Mouse (Mus musculus): ENCODE data around the gene Ifngr2. TPM values are rescaled to one million over a fixed set of nuclear protein-coding genes. Genes with fewer than 3 reads are reported as not detected.
"Not testable (repeated sequence)": the region's sequence is repeated elsewhere in the genome, so short reads cannot be mapped to it uniquely, and the experiment has no call there.

The Ifngr2 gene
- polyA plus RNA-seq, 1 experiment from 2014 or later = 32.7 TPM

GRCm38 (mm10) chr16:91522040-91522439, 24.8 kb upstream of the Ifngr2 start:
- Histone ChIP-seq H3K4me3 (ENCODE audit: low read depth, low read length) (no peak overlapping the region), H3K4me1 (ENCODE audit: control insufficient read depth, insufficient read depth, low read length) (no peaks in the 10 kb centered on the region), H3K36me3 (ENCODE audit: control insufficient read depth, insufficient read depth, low read length) (no peaks in the 10 kb centered on the region), H3K9ac (ENCODE audit: low read length) (no peak overlapping the region), H3K27me3 (ENCODE audit: control insufficient read depth, insufficient read depth, low read length) (no peaks in the 10 kb centered on the region), H3K27ac (replicated peaks; ENCODE audit: low read depth, low read length) (no peak overlapping the region), H3K9me3 (ENCODE audit: control insufficient read depth, low read length) (no peaks in the 10 kb centered on the region), H3K4me2 (ENCODE audit: low read depth, severe bottlenecking) (no peak overlapping the region)
- DNase-seq (ENCODE audit: low spot score) (no peak), ATAC-seq (ENCODE audit: insufficient number of reproducible peaks, low FRiP score, low TSS enrichment, low read depth) (no peak)
- WGBS = 82% methylated on average over 5 of the region's 5 CpGs

DNA sequence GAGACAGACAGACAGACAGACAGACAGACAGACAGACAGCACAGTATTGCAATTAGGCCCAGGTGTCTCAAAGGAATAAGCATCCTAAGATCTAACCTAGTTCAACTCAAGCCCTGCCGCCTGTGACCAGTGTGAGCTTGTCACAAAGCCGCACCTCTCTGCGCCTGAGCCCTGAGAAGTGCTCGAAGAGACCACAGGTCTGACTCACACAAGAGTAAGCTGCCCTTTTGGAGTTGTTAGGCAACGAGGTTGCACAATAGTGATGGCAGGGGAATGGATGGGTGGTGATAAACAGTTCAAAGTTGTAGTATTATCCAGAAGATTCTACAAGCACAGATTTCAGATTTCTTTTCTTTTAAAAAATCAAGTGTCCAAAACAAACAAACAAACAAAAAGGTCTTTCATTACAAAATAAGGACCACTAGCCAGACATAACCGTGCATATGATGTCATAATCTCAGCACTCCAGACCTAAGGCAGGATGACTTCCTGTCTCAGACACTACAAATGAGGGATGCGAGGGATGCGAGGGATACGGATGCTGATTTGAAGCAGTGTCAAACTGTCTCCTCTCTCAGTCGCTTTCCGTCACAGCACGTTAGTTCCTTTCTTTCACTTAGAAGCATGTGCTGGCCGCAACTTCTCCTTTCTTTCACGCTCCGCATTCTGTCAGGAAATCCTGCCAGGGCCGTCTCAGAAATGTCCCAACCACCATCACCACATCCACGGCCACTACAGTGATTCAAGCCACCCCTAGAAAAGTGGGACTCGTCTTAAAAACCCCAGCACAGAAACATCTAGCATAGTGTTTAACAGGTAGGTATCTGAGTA, 24.2 kb upstream of the Ifngr2 start:
- Histone ChIP-seq H3K27me3 (ENCODE audit: control insufficient read depth, insufficient read depth, low read length) (no peaks in the 10 kb centered on the region), H3K27ac (replicated peaks; ENCODE audit: low read depth, low read length) (no peak overlapping the region), H3K4me1 (ENCODE audit: control insufficient read depth, insufficient read depth, low read length) (no peaks in the 10 kb centered on the region), H3K36me3 (ENCODE audit: control insufficient read depth, insufficient read depth, low read length) (no peaks in the 10 kb centered on the region), H3K9ac (ENCODE audit: low read length) (no peak overlapping the region), H3K9me3 (ENCODE audit: control insufficient read depth, low read length) (no peaks in the 10 kb centered on the region), H3K4me3 (ENCODE audit: low read depth, low read length) (no peak overlapping the region), H3K4me2 (ENCODE audit: low read depth, severe bottlenecking) (no peak overlapping the region)
- DNase-seq (ENCODE audit: low spot score) (no peak), ATAC-seq (ENCODE audit: insufficient number of reproducible peaks, low FRiP score, low TSS enrichment, low read depth) (no peak)
- 85% methylated on average over 18 of the region's 18 CpGs for WGBS

GRCm38 (mm10) chr16:91524206-91524605, 22.7 kb upstream of the Ifngr2 start:
- ATAC-seq (ENCODE audit: insufficient number of reproducible peaks, low FRiP score, low TSS enrichment, low read depth) (no peak), DNase-seq (ENCODE audit: low spot score) (no peak)
- Histone ChIP-seq H3K36me3 (ENCODE audit: control insufficient read depth, insufficient read depth, low read length) (no peaks in the 10 kb centered on the region), H3K9me3 (ENCODE audit: control insufficient read depth, low read length) (no peaks in the 10 kb centered on the region), H3K4me3 (ENCODE audit: low read depth, low read length) (no peak overlapping the region), H3K4me1 (ENCODE audit: control insufficient read depth, insufficient read depth, low read length) (no peaks in the 10 kb centered on the region), H3K9ac (ENCODE audit: low read length) (no peak overlapping the region), H3K27ac (replicated peaks; ENCODE audit: low read depth, low read length) (no peak overlapping the region), H3K4me2 (ENCODE audit: low read depth, severe bottlenecking) (no peak overlapping the region), H3K27me3 (ENCODE audit: control insufficient read depth, insufficient read depth, low read length) (no peaks in the 10 kb centered on the region)
- WGBS = 86% methylated on average over 5 of the region's 5 CpGs

DNA sequence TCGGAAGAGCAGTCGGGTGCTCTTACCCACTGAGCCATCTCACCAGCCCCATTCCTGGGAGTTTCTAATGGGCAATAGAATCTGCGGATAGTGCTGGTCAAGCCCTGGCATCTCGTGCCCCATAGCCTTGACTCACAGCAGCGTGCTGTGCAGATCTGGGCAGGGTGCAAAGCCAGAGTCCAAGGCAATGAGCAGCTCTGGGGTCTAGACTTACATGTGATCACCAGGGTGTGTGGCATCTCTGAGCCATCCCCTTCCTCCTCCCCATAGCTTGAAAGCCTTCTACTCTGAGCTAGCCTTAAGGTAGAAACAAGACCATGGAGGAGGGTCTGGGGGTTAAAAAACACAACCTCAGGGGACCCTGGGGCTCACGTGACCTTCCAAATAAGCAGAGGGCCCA, 20.6 kb upstream of the Ifngr2 start:
- Histone ChIP-seq H3K27me3 (ENCODE audit: control insufficient read depth, insufficient read depth, low read length) (no peaks in the 10 kb centered on the region), H3K27ac (replicated peaks; ENCODE audit: low read depth, low read length) (no peak overlapping the region), H3K4me2 (ENCODE audit: low read depth, severe bottlenecking) (no peak overlapping the region), H3K9me3 (ENCODE audit: control insufficient read depth, low read length) (no peaks in the 10 kb centered on the region), H3K4me1 (ENCODE audit: control insufficient read depth, insufficient read depth, low read length) (no peaks in the 10 kb centered on the region), H3K4me3 (ENCODE audit: low read depth, low read length) (no peak overlapping the region), H3K9ac (ENCODE audit: low read length) (no peak overlapping the region), H3K36me3 (ENCODE audit: control insufficient read depth, insufficient read depth, low read length) (no peaks in the 10 kb centered on the region)
- ATAC-seq (ENCODE audit: insufficient number of reproducible peaks, low FRiP score, low TSS enrichment, low read depth) = no peak
- 97% methylated on average over 6 of the region's 6 CpGs for WGBS
- DNase-seq (ENCODE audit: low spot score) = no peak

DNA sequence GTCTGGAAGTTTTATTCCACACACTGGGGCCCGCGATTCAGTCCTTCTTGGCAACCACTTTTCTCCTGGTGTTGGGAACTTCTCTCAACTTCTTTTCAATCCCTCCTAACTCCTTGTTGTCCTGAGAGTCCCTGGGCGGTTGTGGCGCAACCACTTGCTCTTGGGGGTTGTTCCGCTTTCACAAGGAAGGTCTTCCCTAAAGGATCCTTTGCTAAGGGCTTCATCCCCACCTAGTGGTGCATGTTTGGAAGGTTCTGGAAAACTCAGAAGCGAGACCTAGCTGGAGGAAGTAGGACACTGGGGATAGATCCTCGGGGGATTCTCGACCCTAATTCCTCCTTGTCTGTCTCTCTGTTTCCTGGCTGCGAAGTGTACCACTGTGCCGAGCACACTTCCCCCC, 19.8 kb upstream of the Ifngr2 start:
- no peak for ATAC-seq (ENCODE audit: insufficient number of reproducible peaks, low FRiP score, low TSS enrichment, low read depth)
- Histone ChIP-seq H3K36me3 (ENCODE audit: control insufficient read depth, insufficient read depth, low read length) (no peaks in the 10 kb centered on the region), H3K27ac (replicated peaks; ENCODE audit: low read depth, low read length) (no peak overlapping the region), H3K4me3 (ENCODE audit: low read depth, low read length) (no peak overlapping the region), H3K27me3 (ENCODE audit: control insufficient read depth, insufficient read depth, low read length) (no peaks in the 10 kb centered on the region), H3K9me3 (ENCODE audit: control insufficient read depth, low read length) (no peaks in the 10 kb centered on the region), H3K4me1 (ENCODE audit: control insufficient read depth, insufficient read depth, low read length) (no peaks in the 10 kb centered on the region), H3K9ac (ENCODE audit: low read length) (no peak overlapping the region), H3K4me2 (ENCODE audit: low read depth, severe bottlenecking) (no peak overlapping the region)
- WGBS = 73% methylated on average over 10 of the region's 10 CpGs
- no peak for DNase-seq (ENCODE audit: low spot score)

- H3K4me1 ChIP-seq (ENCODE audit: control insufficient read depth, insufficient read depth, low read length) = no peaks in the 10 kb centered on the region
- ATAC-seq (ENCODE audit: insufficient number of reproducible peaks, low FRiP score, low TSS enrichment, low read depth) (no peak), DNase-seq (ENCODE audit: low spot score) (no peak)
- H3K4me2 ChIP-seq (ENCODE audit: low read depth, severe bottlenecking) = no peak overlapping the region
- no peaks in the 10 kb centered on the region for H3K36me3 ChIP-seq (ENCODE audit: control insufficient read depth, insufficient read depth, low read length)
- no peaks in the 10 kb centered on the region for H3K27me3 ChIP-seq (ENCODE audit: control insufficient read depth, insufficient read depth, low read length)
- no peak overlapping the region for H3K4me3 ChIP-seq (ENCODE audit: low read depth, low read length)
- no peak overlapping the region for H3K27ac ChIP-seq (replicated peaks; ENCODE audit: low read depth, low read length)
- WGBS = 64% methylated on average over 5 of the region's 5 CpGs
- H3K9me3 ChIP-seq (ENCODE audit: control insufficient read depth, low read length) = no peaks in the 10 kb centered on the region
- H3K9ac ChIP-seq (ENCODE audit: low read length) = no peak overlapping the region
These were observed 19.4 kb upstream of the Ifngr2 start for GRCm38 (mm10) chr16:91527500-91527899.

DNA sequence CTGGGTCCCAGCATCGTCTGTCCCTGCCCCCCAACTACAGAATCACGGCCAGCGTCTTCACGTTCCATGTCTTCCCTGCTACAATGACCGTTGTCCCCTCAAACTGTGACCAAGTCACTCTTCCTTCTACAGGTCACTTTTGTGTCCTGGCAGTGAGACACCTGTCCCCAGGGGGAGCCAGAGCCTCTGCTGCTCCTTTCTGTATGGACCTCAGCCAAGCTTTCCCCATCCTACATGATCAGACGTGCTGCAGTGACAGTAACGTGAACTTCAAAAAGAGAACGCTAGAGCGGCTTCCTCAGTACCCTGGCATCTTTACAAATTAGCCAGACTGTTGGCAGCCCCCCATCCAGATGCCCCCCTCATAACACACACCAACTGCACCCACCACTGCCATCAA, 18.3 kb upstream of the Ifngr2 start:
- H3K27ac ChIP-seq (replicated peaks; ENCODE audit: low read depth, low read length) = no peak overlapping the region
- no peaks in the 10 kb centered on the region for H3K4me1 ChIP-seq (ENCODE audit: control insufficient read depth, insufficient read depth, low read length)
- no peak overlapping the region for H3K9ac ChIP-seq (ENCODE audit: low read length)
- DNase-seq (ENCODE audit: low spot score) (no peak), ATAC-seq (ENCODE audit: insufficient number of reproducible peaks, low FRiP score, low TSS enrichment, low read depth) (no peak)
- H3K4me2 ChIP-seq (ENCODE audit: low read depth, severe bottlenecking) = no peak overlapping the region
- no peaks in the 10 kb centered on the region for H3K27me3 ChIP-seq (ENCODE audit: control insufficient read depth, insufficient read depth, low read length)
- H3K36me3 ChIP-seq (ENCODE audit: control insufficient read depth, insufficient read depth, low read length) = no peaks in the 10 kb centered on the region
- no peak overlapping the region for H3K4me3 ChIP-seq (ENCODE audit: low read depth, low read length)
- H3K9me3 ChIP-seq (ENCODE audit: control insufficient read depth, low read length) = no peaks in the 10 kb centered on the region
- WGBS = 90% methylated on average over 9 of the region's 9 CpGs

- H3K9me3 ChIP-seq (ENCODE audit: control insufficient read depth, low read length); H3K9ac ChIP-seq (ENCODE audit: low read length); DNase-seq (ENCODE audit: low spot score); H3K27ac ChIP-seq (replicated peaks; ENCODE audit: low read depth, low read length); H3K36me3 ChIP-seq (ENCODE audit: control insufficient read depth, insufficient read depth, low read length); H3K4me1 ChIP-seq (ENCODE audit: control insufficient read depth, insufficient read depth, low read length); ATAC-seq (ENCODE audit: insufficient number of reproducible peaks, low FRiP score, low TSS enrichment, low read depth); H3K4me2 ChIP-seq (ENCODE audit: low read depth, severe bottlenecking); H3K4me3 ChIP-seq (ENCODE audit: low read depth, low read length); H3K27me3 ChIP-seq (ENCODE audit: control insufficient read depth, insufficient read depth, low read length): not testable (repeated sequence)
- WGBS = 84% methylated on average over 4 of the region's 4 CpGs
These were observed 16.0 kb upstream of the Ifngr2 start for GRCm38 (mm10) chr16:91530830-91531229.

DNA sequence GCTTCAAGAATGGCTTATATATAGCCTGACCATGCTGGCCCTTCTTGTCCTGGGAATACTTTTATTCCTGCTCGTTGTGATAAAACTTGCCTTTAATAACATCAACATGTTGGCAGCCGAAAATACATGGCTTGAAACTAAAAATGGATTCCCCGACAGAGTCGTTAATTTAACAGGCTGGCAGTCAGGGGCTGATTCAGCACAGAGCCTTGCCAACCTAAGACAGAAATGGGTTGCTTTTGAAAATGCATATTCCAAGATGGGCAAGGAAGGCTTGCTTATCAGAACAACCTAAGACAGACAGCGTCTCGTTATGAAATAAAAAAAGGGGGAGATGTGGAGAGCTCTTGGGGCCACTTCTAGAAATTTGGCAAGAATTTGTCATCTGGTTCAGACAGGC, 15.0 kb upstream of the Ifngr2 start:
- H3K4me2 ChIP-seq (ENCODE audit: low read depth, severe bottlenecking) = no peak overlapping the region
- WGBS = 66% methylated on average over 6 of the region's 6 CpGs
- H3K4me1 ChIP-seq (ENCODE audit: control insufficient read depth, insufficient read depth, low read length) = no peaks in the 10 kb centered on the region
- no peak overlapping the region for H3K27ac ChIP-seq (replicated peaks; ENCODE audit: low read depth, low read length)
- no peaks in the 10 kb centered on the region for H3K27me3 ChIP-seq (ENCODE audit: control insufficient read depth, insufficient read depth, low read length)
- ATAC-seq (ENCODE audit: insufficient number of reproducible peaks, low FRiP score, low TSS enrichment, low read depth) (no peak), DNase-seq (ENCODE audit: low spot score) (no peak)
- no peaks in the 10 kb centered on the region for H3K36me3 ChIP-seq (ENCODE audit: control insufficient read depth, insufficient read depth, low read length)
- no peaks in the 10 kb centered on the region for H3K9me3 ChIP-seq (ENCODE audit: control insufficient read depth, low read length)
- no peak overlapping the region for H3K4me3 ChIP-seq (ENCODE audit: low read depth, low read length)
- H3K9ac ChIP-seq (ENCODE audit: low read length) = no peak overlapping the region
